Mouse (Mus musculus) embryo, embryonic 10 days (tissue): Measurements from ENCODE around the gene Jag2.

Experiments used
- DNase-seq: peaks from one replicate; pipeline ENCODE4 v3.0.0-alpha.2; 2015; ENCODE audit warnings: low spot score

The Jag2 gene

GRCm38 (mm10) chr12:112941156-112941775, 11.7 kb upstream of the Jag2 start:
- no peak for DNase-seq

- DNase-seq: no peak
Measured at GRCm38 (mm10) chr12:112940710-112941109, 11.1 kb upstream of the Jag2 start.

GRCm38 (mm10) chr12:112940238-112940637, 10.7 kb upstream of the Jag2 start:
- DNase-seq: no peak

DNA sequence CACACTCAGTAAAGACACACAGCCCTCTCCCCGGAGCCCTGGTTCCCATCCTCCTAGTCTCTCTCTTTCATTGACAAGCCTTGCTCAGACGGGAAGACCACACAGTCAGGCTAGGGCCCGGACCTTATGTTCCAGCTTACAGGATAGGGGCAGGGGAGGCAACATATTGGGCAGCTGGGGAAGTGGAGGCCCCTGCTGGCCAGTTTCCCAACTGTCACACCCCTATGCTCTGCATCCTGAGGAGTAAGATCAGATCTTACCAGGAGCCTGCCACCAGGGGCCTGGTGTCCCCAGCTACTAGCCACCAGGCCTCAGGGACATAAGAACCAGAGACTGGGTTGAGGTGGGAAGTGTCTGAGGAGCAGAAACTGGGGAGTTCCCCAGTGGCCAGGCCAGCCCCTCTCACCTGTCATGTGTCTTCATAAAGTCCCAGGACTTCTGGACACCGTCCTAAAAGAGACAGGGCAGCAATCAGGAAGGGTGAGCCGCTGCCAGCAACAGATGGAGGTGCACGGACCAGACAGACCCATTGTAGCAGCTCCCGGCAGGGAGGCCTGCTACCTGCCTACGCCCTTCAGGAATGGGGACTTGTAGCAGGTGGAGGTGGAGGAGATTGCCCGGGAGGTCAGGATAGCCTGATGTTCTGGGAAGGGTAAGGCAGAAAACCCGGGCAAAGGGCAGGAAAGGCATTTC, 9.4 kb upstream of the Jag2 start:
- DNase-seq: peak; percentile 78

GRCm38 (mm10) chr12:112938366-112938765, 8.8 kb upstream of the Jag2 start:
- DNase-seq: no peak

DNA sequence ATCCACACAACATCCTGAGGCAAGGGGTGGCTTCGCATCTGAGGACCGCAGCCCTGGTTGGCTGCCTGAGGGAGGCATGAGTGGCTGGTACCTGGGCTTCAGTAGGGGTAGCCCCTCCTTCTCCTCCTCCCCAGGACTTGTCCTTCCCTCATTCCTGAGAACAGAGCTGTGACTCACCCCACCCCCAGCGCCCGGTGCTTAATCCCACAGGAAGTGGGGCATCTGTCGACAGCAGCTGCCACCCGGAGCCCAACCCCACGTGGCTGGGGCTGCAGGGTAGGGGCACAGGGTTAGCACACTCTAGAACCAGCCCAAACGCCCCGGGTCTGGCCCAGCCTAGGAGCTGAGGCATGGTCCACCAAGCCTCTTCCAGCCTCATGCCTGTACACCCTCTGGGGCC, 8.3 kb upstream of the Jag2 start:
- no peak for DNase-seq

GRCm38 (mm10) chr12:112932647-112933046, 3.1 kb upstream of the Jag2 start:
- DNase-seq: no peak

GRCm38 (mm10) chr12:112928401-112929241, 955 bp downstream of the Jag2 start:
- DNase-seq: peak; percentile 61

DNA sequence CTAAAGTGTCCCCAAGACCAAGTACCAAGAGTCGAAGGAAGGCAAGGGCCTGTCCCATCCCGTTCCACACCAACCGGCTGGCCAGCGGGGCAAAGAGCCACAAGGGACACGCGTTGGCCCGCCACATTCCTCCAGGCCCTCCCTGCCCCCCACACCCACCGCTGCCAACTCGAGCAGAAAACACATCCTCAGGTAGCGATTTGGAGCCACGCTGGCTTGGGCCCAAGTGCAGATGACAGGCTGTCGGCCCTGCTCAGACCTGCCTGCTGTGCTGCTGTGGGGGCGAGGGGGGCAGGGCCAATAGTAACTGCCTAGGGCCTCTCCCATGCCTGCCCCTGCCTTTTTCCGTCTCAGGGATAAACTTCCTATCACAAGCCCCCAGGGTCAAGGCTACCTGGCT, 2.3 kb downstream of the Jag2 start:
- DNase-seq: no peak

GRCm38 (mm10) chr12:112925950-112926349, 3.6 kb downstream of the Jag2 start:
- DNase-seq: no peak

DNA sequence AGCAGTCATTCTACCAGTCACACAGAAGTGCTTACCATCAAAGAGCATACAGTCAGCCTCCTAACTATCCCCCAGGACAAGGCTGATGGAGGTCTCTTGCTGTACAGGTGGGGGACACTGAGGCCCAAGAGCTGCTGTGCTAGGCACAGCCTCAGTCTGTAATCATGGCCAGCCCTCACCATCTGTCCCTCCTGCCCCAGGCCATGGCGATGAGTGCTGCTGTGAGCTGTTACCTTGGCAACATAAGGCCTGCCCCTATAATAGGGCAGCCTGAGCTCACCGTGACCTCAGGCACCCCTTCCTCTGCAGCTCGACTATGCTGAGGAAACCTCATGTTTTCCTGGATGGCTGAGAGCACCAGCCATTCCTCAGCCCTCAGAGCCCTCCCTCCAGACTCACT, 7.0 kb downstream of the Jag2 start:
- DNase-seq: peak; percentile 55

DNA sequence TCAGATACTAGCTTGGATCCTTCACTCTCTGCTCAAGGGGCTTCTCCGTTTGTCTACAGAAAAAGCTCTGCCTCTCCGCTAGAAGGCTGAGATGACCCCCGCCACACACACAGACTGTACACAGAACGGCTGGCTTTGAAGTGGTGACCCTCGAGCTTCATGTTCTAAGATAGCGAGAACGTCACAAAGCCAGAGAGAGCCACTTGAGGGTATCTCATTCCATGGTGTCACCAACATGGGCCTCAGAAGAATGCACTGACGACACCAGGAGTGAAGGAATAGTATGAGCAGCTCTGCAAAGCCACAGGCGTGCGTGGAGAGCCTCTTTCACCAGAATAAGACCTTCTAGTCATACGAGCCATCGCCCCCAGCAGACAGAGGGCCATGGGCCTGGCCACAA, 8.1 kb downstream of the Jag2 start:
- no peak for DNase-seq

GRCm38 (mm10) chr12:112917906-112918305, 11.7 kb downstream of the Jag2 start:
- DNase-seq: no peak

DNA sequence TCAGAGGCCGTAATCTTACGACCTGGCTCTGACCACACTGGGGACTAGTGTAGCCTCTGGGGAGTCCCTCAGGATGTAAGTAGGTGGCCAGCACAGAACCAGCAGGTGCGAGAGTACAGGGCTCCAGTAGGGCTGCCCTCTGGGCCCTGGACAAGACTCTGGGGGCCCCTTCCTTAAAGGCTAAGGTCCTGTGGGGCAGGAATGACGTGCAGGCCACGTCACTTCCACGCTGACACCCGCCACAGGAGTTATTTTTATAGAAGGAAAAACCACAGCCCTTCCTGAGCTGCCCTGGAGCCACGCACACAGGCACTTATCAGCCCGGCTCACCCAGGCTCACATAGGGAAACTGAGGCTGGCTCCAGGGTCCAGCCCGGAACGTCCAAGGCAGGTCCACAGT, 12.1 kb downstream of the Jag2 start:
- no peak for DNase-seq

GRCm38 (mm10) chr12:112916698-112917400, 12.7 kb downstream of the Jag2 start:
- no peak for DNase-seq

- no peak for DNase-seq
Measured at GRCm38 (mm10) chr12:112915587-112915986, 14.0 kb downstream of the Jag2 start.

GRCm38 (mm10) chr12:112914527-112914926, 15.0 kb downstream of the Jag2 start:
- no peak for DNase-seq

GRCm38 (mm10) chr12:112912951-112913745, 16.4 kb downstream of the Jag2 start:
- no peak for DNase-seq

GRCm38 (mm10) chr12:112911701-112912100, 17.9 kb downstream of the Jag2 start:
- DNase-seq: no peak

- DNase-seq: no peak
Measured at GRCm38 (mm10) chr12:112908991-112909390, 20.6 kb downstream of the Jag2 start.

DNA sequence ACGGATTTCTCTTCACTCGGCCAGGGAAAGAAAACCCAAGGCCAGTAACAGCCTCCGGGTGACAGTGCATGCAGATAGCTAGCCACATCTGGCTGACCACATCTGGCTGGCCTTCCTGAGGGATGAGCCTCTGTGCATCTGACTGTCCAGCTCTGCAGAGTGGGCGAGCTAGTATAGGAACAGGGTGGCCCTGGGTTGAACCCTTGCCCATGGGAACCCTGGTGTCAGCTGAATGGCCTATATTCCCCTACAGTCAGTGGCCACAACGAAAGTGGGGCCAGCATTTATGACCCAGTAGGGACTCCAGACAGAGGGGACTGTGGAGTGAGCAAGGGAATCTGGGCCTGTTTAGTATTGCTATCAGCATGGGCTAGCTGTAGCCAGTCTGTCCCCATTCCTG, 24.6 kb downstream of the Jag2 start:
- DNase-seq: no peak

- DNase-seq: no peak
Measured at GRCm38 (mm10) chr12:112903941-112904340, 25.6 kb downstream of the Jag2 start.
